Mouse (Mus musculus) forebrain, embryonic 14.5 days (tissue): ENCODE measurements at regions not wholly inside any gene's neighbourhood (a gene's known extent, or its start where the extent isn't known, plus 50 kb on each side); places are given as distances from the start of the nearest gene placed in this dataset.

Source experiments
- ATAC-seq: fragments of 200-750 bp; cut with Nextera tagmentation; 2 replicates; pipeline ENCODE4 v1.8.0; 2017; ENCODE audit warnings: mild to moderate bottlenecking, moderate library complexity
- DNase-seq: peaks from one replicate; pipeline ENCODE4 v3.0.0-alpha.2; 2015; ENCODE audit warnings: low spot score
- H3K27ac ChIP-seq: fragments of 300-500 bp; sonication (generic); 2 replicates; pipeline ENCODE4 v1.5.1; 2014; ENCODE audit warnings: low read depth, mild to moderate bottlenecking, control low read depth, low read length, moderate library complexity
- H3K27me3 ChIP-seq: fragments of 300-500 bp; sonication (generic); replicated peaks from 2 replicates; pipeline ENCODE4 v1.6.1; 2014; ENCODE audit warnings: low read length, control low read depth, mixed read lengths; ENCODE audit not compliant: control insufficient read depth, insufficient read depth
- H3K36me3 ChIP-seq: fragments of 300-500 bp; sonication (generic); 2 replicates; pipeline ENCODE4 v1.6.1; 2014; ENCODE audit warnings: low read length, control low read depth; ENCODE audit not compliant: control insufficient read depth, insufficient read depth
- H3K4me1 ChIP-seq: fragments of 300-500 bp; sonication (generic); 2 replicates; pipeline ENCODE4 v1.6.1; 2014; ENCODE audit warnings: antibody characterized with exemption, low read length, control low read depth; ENCODE audit not compliant: control insufficient read depth, insufficient read depth
- H3K4me2 ChIP-seq: fragments of 300-500 bp; sonication (generic); 2 replicates; pipeline ENCODE4 v1.6.1; 2014; ENCODE audit warnings: mild to moderate bottlenecking, control low read depth, low read length
- H3K4me3 ChIP-seq: fragments of 300-500 bp; sonication (generic); 2 replicates; pipeline ENCODE4 v1.5.1; 2014; ENCODE audit warnings: low read depth, low read length, control low read depth
- H3K9ac ChIP-seq: fragments of 300-500 bp; sonication (generic); 2 replicates; pipeline ENCODE4 v1.6.1; 2014; ENCODE audit warnings: mild to moderate bottlenecking, low read length, control low read depth, moderate library complexity
- H3K9me3 ChIP-seq: fragments of 300-500 bp; sonication (generic); replicated peaks from 2 replicates; pipeline ENCODE4 v1.6.1; 2016; ENCODE audit warnings: low read length, control low read depth, mixed read lengths; ENCODE audit not compliant: control insufficient read depth
- WGBS: fragments of 180-500 bp; shearing (Covaris S2); extraction: QIAGEN DNeasy Blood & Tissue Kit; methylation state at CpG from one replicate; pipeline ENCODE4 v1.1.7; 2014; 5-methylcytosine and 5-hydroxymethylcytosine counted together

- peak; percentile 39 for DNase-seq
- H3K4me3 ChIP-seq: no peak overlapping the region
- no peak for ATAC-seq
- no peaks in the 10 kb centered on the region for H3K27me3 ChIP-seq
- no peaks in the 10 kb centered on the region for H3K36me3 ChIP-seq
- no peak overlapping the region for H3K4me2 ChIP-seq
- no peak overlapping the region for H3K27ac ChIP-seq
- WGBS: 45% methylated on average over 2 of the region's 2 CpGs
- H3K4me1 ChIP-seq: no peaks in the 10 kb centered on the region
- H3K9ac ChIP-seq: no peak overlapping the region
- H3K9me3 ChIP-seq: no peaks in the 10 kb centered on the region
Measured at GRCm38 (mm10) chrX:97434327-97434726, 57.3 kb upstream of the Eda2r start.

DNA sequence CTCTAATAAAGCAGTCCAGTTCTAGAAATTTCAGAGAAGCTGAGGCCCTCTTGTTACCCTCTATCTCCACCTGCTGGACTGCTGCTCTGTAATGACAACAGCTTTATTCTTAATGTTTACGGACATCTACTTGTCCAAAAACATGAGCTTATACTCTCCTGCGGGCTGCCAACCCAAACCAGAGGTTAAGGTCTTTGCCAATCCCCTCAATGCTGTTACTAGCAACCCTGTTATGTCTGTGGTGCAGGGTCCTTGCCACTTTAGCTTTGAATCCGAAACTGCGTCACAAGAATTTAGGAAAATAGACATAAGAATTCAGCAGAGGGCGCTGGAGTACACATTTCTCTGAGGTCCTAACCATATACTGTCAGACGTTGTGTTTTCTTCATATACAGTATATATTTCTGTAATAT, 54.4 kb upstream of the Eda2r start:
- H3K9me3 ChIP-seq: no peaks in the 10 kb centered on the region
- no peak overlapping the region for H3K27ac ChIP-seq
- H3K4me2 ChIP-seq: peak overlapping the region; percentile 48
- ATAC-seq (peak; percentile 85), DNase-seq (peak; percentile 76)
- peak overlapping the region; percentile 28 for H3K4me3 ChIP-seq
- H3K9ac ChIP-seq: 0 out of 2 replicates have a peak overlapping the region, but pooled peaks have one; percentile 40
- 24% methylated on average over 6 of the region's 6 CpGs for WGBS
- H3K36me3 ChIP-seq: no peaks in the 10 kb centered on the region
- no peaks in the 10 kb centered on the region for H3K4me1 ChIP-seq
- H3K27me3 ChIP-seq: no peaks in the 10 kb centered on the region
